Comparison of ENCODE assay signal across 8 mouse cellular contexts in the genomic region with DNA sequence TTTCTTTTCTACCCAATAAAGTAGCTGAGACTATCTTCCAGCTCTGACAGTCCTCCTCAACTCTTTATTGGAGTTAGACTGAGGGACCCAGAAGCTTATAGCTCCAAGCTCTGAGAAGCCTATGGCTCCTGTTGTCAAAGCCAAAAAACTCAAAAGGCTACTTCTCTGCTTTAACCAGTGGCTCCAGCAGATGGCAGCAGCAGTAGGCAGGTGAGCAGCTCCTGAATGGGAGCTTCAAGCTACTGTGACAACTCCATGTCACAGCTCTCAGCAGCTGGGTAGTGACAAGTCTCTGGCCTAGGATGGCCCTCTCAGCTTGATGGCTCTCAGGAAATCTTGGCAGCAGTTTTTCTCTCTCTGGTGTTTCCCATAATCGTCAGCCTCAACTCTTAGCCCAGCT. TPM values are rescaled to one million over a fixed set of nuclear protein-coding genes. Genes with fewer than 3 reads are reported as not detected.
A peak's percentile ranks its signal among the peaks of the same experiment; 100 is the strongest.
DNase-seq lines count a peak whose midpoint lies in the region; ATAC-seq and TF ChIP-seq lines count a peak whose summit lies in the region.

No protein-coding gene starts in this region.

- no peaks in the 10 kb centered on the region for H3K27me3 ChIP-seq in kidney, adult 2 months (replicated peaks; ENCODE audit: control insufficient read depth, insufficient read depth, low read length)
- H3K27me3 ChIP-seq in limb, embryonic 11.5 days (ENCODE audit: control insufficient read depth, insufficient read depth, low read length), result no peaks in the 10 kb centered on the region
- H3K27me3 ChIP-seq in neural tube, embryonic 11.5 days (ENCODE audit: control insufficient read depth, insufficient read depth, low read length), result no peaks in the 10 kb centered on the region

- WGBS in kidney, adult 2 months, result 0% methylated on average over 1 of the region's 1 CpGs
- WGBS in limb, embryonic 11.5 days, result 8% methylated on average over 1 of the region's 1 CpGs
- 0% methylated on average over 1 of the region's 1 CpGs for WGBS in neural tube, embryonic 11.5 days

- peak; percentile 91 for TF ChIP-seq CTCF in kidney, adult 2 months (conservative IDR thresholded peaks at IDR 0.05; ENCODE audit: insufficient read depth, insufficient read length, low read depth, low read length)

- DNase-seq in 3T3-L1 (ENCODE audit: low read depth, low spot score), result peak; percentile 80
- peak; percentile 82 for DNase-seq in NIH3T3 (ENCODE audit: low read depth)
- peak; percentile 79 to 88 for DNase-seq in cerebellum, postnatal 14 days
- DNase-seq in gastrocnemius, adult 8-10 months (ENCODE audit: low spot score in 2 of 2), result peak; percentile 32 to 42
- DNase-seq in kidney, adult 2 months, result peak; percentile 84
- peak; percentile 82 for DNase-seq in limb, embryonic 11.5 days (ENCODE audit: low spot score)
- DNase-seq in neural tube, embryonic 11.5 days (ENCODE audit: low spot score), result peak; percentile 70
- peak; percentile 46 for DNase-seq in testis, postnatal 14 days (ENCODE audit: low spot score)

- ATAC-seq in limb, embryonic 11.5 days (ENCODE audit: insufficient number of reproducible peaks, low FRiP score, low TSS enrichment, low read depth), result no peak
- ATAC-seq in neural tube, embryonic 11.5 days (ENCODE audit: insufficient read depth, low FRiP score, low TSS enrichment), result no peak

- no peaks in the 10 kb centered on the region for H3K4me1 ChIP-seq in kidney, adult 2 months (ENCODE audit: control insufficient read depth, insufficient read depth, low read length)
- no peaks in the 10 kb centered on the region for H3K4me1 ChIP-seq in limb, embryonic 11.5 days (ENCODE audit: control insufficient read depth, insufficient read depth, low read length)
- H3K4me1 ChIP-seq in neural tube, embryonic 11.5 days (ENCODE audit: control insufficient read depth, insufficient read depth, low read length), result no peaks in the 10 kb centered on the region

- H3K9me3 ChIP-seq in limb, embryonic 11.5 days (ENCODE audit: control insufficient read depth, low read length), result no peaks in the 10 kb centered on the region
- H3K9me3 ChIP-seq in neural tube, embryonic 11.5 days (ENCODE audit: control insufficient read depth, low read length), result no peaks in the 10 kb centered on the region

- no peaks in the 10 kb centered on the region for H3K36me3 ChIP-seq in kidney, adult 2 months (ENCODE audit: control insufficient read depth, insufficient read depth, low read length)
- no peaks in the 10 kb centered on the region for H3K36me3 ChIP-seq in limb, embryonic 11.5 days (ENCODE audit: control insufficient read depth, insufficient read depth, low read length)
- H3K36me3 ChIP-seq in neural tube, embryonic 11.5 days (ENCODE audit: control insufficient read depth, insufficient read depth, low read length), result no peaks in the 10 kb centered on the region

- H3K9ac ChIP-seq in limb, embryonic 11.5 days (ENCODE audit: low read length), result no peak overlapping the region
- no peak overlapping the region for H3K9ac ChIP-seq in neural tube, embryonic 11.5 days (ENCODE audit: low read length)

- no peak for TF ChIP-seq POLR2A in kidney, adult 2 months (IDR thresholded peaks at IDR 0.05; ENCODE audit: low read depth, low read length)

- no peak overlapping the region for H3K4me2 ChIP-seq in limb, embryonic 11.5 days (ENCODE audit: low read depth, severe bottlenecking)
- H3K4me2 ChIP-seq in neural tube, embryonic 11.5 days (ENCODE audit: low read depth), result no peak overlapping the region

- H3K27ac ChIP-seq in kidney, adult 2 months (ENCODE audit: insufficient read depth, low read depth, low read length), result no peak overlapping the region
- H3K27ac ChIP-seq in limb, embryonic 11.5 days (replicated peaks; ENCODE audit: low read depth, low read length), result no peak overlapping the region
- no peak overlapping the region for H3K27ac ChIP-seq in neural tube, embryonic 11.5 days (ENCODE audit: low read depth, low read length)

- H3K4me3 ChIP-seq in kidney, adult 2 months (ENCODE audit: insufficient read depth, low read depth, low read length), result no peak overlapping the region
- no peak overlapping the region for H3K4me3 ChIP-seq in limb, embryonic 11.5 days (ENCODE audit: low read depth, low read length)
- H3K4me3 ChIP-seq in neural tube, embryonic 11.5 days (ENCODE audit: low read depth, low read length), result no peak overlapping the region

RNA-seq across cellular contexts. Expression of a gene that starts 27.1 kb away (rescaled TPM):
- total RNA-seq in gastrocnemius, adult 8-10 months (2022), result under 1 TPM; 0.22 to 0.58 (median 0.40) TPM
- 1.6 and 2.5 TPM in 2 replicates for polyA plus RNA-seq in kidney, adult 2 months (2012; rRNA removed)
- 0.68 and 1.4 TPM in 2 replicates for polyA plus RNA-seq in limb, embryonic 11.5 days (2014; fragmentation: Nextera tagmentation; extraction: Ambion mirVana)
- 3.5 and 3.8 TPM in 2 replicates for polyA plus RNA-seq in neural tube, embryonic 11.5 days (2014; fragmentation: Nextera tagmentation; extraction: Ambion mirVana)

RNA-seq across cellular contexts. Expression of a gene that starts 58.8 kb away (rescaled TPM):
- total RNA-seq in gastrocnemius, adult 8-10 months (2022), result 1 to 10 TPM; 2.1 to 2.6 (median 2.4) TPM
- polyA plus RNA-seq in kidney, adult 2 months (2012; rRNA removed), result 2.0 and 2.2 TPM in 2 replicates
- 5.7 and 6.1 TPM in 2 replicates for polyA plus RNA-seq in limb, embryonic 11.5 days (2014; fragmentation: Nextera tagmentation; extraction: Ambion mirVana)
- 7.3 and 8.2 TPM in 2 replicates for polyA plus RNA-seq in neural tube, embryonic 11.5 days (2014; fragmentation: Nextera tagmentation; extraction: Ambion mirVana)
